Mouse (Mus musculus) spleen, adult 2 months (tissue): Measurements from ENCODE around the gene Gsdmc4. TPM values are rescaled to one million over a fixed set of nuclear protein-coding genes. Genes with fewer than 3 reads are reported as not detected.
"Not testable (repeated sequence)": the region's sequence is repeated elsewhere in the genome, so short reads cannot be mapped to it uniquely, and the experiment has no call there.

ENCODE experiments used
- DNase-seq, 2 experiments: peaks; one replicate each; pipeline versions ENCODE4 v3.0.0 to v3.0.0-alpha.2; 2012 to 2021; ENCODE audit warnings: low spot score in 2 of 2, low read depth in 1 of 2
- H3K27ac ChIP-seq: fragments of 200-500 bp; 2 replicates; pipeline ENCODE4 v1.5.1; 2012; ENCODE audit warnings: low read length, inconsistent platforms; ENCODE audit not compliant: insufficient read depth
- H3K27me3 ChIP-seq: fragments of 200-500 bp; 2 replicates; pipeline ENCODE4 v1.6.1; 2012; ENCODE audit warnings: mild to moderate bottlenecking, moderate library complexity, low read length, inconsistent platforms; ENCODE audit not compliant: control insufficient read depth, insufficient read depth
- H3K36me3 ChIP-seq: fragments of 200-500 bp; 2 replicates; pipeline ENCODE4 v1.6.1; 2012; ENCODE audit warnings: mild to moderate bottlenecking, low read length, inconsistent platforms; ENCODE audit not compliant: control insufficient read depth, insufficient read depth
- H3K4me1 ChIP-seq: fragments of 200-500 bp; 2 replicates; pipeline ENCODE4 v1.6.1; 2011; ENCODE audit warnings: inconsistent platforms; ENCODE audit not compliant: control insufficient read depth, insufficient read depth, insufficient read length
- H3K4me3 ChIP-seq: fragments of 200-500 bp; 2 replicates; pipeline ENCODE4 v1.5.1; 2011; ENCODE audit warnings: mild to moderate bottlenecking, inconsistent platforms; ENCODE audit not compliant: insufficient read depth, insufficient read length; ENCODE audit errors: extremely low read depth
- CTCF ChIP-seq: fragments of 200-500 bp; IDR thresholded peaks from 2 replicates; pipeline ENCODE4 v1.5.1; 2011; ENCODE audit warnings: mild to moderate bottlenecking, inconsistent platforms; ENCODE audit not compliant: insufficient read depth, insufficient read length, insufficient replicate concordance; ENCODE audit errors: extremely low read depth
- POLR2A ChIP-seq: fragments of 200-500 bp; IDR thresholded peaks from 2 replicates; pipeline ENCODE4 v1.6.1; 2011; ENCODE audit warnings: low read depth, low read length, inconsistent platforms
- WGBS: fragments of 180-500 bp; shearing (Covaris S2); methylation state at CpG from one replicate; pipeline ENCODE4 v1.1.7; 2018; 5-methylcytosine and 5-hydroxymethylcytosine counted together
- polyA plus RNA-seq: library from polyadenylated mRNA; depleted of rRNA; stranded (reverse); fragments of >200 nt; gene quantifications from 2 replicates; pipeline ENCODE4 v1.2.3, GENCODE M21; 2012

Gsdmc4 gene
- polyA plus RNA-seq, 1 experiment, result not detected

GRCm38 (mm10) chr15:63930107-63931041 lies 18.3 kb upstream of the Gsdmc4 start:
- Histone ChIP-seq H3K27me3 (no peaks in the 10 kb centered on the region), H3K27ac (no peak overlapping the region), H3K4me3 (no peak overlapping the region), H3K4me1 (no peaks in the 10 kb centered on the region), H3K36me3 (peaks cover 25% of the 10 kb centered on the region)
- 89% methylated on average over 18 of the region's 18 CpGs for WGBS
- no peak for DNase-seq
- TF ChIP-seq POLR2A, result no peak
- no peak for TF ChIP-seq CTCF

- H3K27ac ChIP-seq, result no peak overlapping the region
- H3K4me1 ChIP-seq, result no peaks in the 10 kb centered on the region
- no peak for TF ChIP-seq CTCF
- TF ChIP-seq POLR2A, result no peak
- H3K36me3 ChIP-seq, result peaks cover 14% of the 10 kb centered on the region
- WGBS, result 84% methylated on average over 3 of the region's 3 CpGs
- H3K27me3 ChIP-seq, result no peaks in the 10 kb centered on the region
- H3K4me3 ChIP-seq, result no peak overlapping the region
- DNase-seq, result no peak
Observed at GRCm38 (mm10) chr15:63926201-63926600, 14.1 kb upstream of the Gsdmc4 start.

GRCm38 (mm10) chr15:63924484-63924883 lies 12.4 kb upstream of the Gsdmc4 start:
- no peak for TF ChIP-seq POLR2A
- TF ChIP-seq CTCF, result no peak
- no peak overlapping the region for H3K27ac ChIP-seq
- peaks cover 3% of the 10 kb centered on the region for H3K36me3 ChIP-seq
- H3K4me3 ChIP-seq, result no peak overlapping the region
- no peak for DNase-seq
- WGBS, result 81% methylated on average over 1 of the region's 1 CpGs
- H3K27me3 ChIP-seq, result no peaks in the 10 kb centered on the region
- no peaks in the 10 kb centered on the region for H3K4me1 ChIP-seq

GRCm38 (mm10) chr15:63921618-63922017 lies 9.5 kb upstream of the Gsdmc4 start:
- not testable (repeated sequence) for H3K4me3 ChIP-seq, H3K36me3 ChIP-seq, H3K27me3 ChIP-seq, DNase-seq, H3K27ac ChIP-seq, H3K4me1 ChIP-seq
- 68% methylated on average over 3 of the region's 5 CpGs for WGBS

- WGBS, result 66% methylated on average over 2 of the region's 2 CpGs
- not testable (repeated sequence) for DNase-seq, H3K4me3 ChIP-seq, H3K27ac ChIP-seq, H3K4me1 ChIP-seq, H3K36me3 ChIP-seq, H3K27me3 ChIP-seq
Observed at GRCm38 (mm10) chr15:63919728-63920127, 7.6 kb upstream of the Gsdmc4 start.

GRCm38 (mm10) chr15:63916584-63916983 lies 4.5 kb upstream of the Gsdmc4 start:
- not testable (repeated sequence) for H3K27me3 ChIP-seq, DNase-seq, H3K4me3 ChIP-seq, H3K27ac ChIP-seq, H3K36me3 ChIP-seq, H3K4me1 ChIP-seq
- 64% methylated on average over 4 of the region's 4 CpGs for WGBS

- not testable (repeated sequence) for H3K4me1 ChIP-seq, H3K4me3 ChIP-seq, H3K27ac ChIP-seq, H3K27me3 ChIP-seq, H3K36me3 ChIP-seq, DNase-seq
Observed at GRCm38 (mm10) chr15:63909896-63910295, 2.2 kb downstream of the Gsdmc4 start.
